Mouse (Mus musculus) adrenal gland, postnatal 4 days (tissue): ENCODE measurements around the gene Btbd9. TPM values are rescaled to one million over a fixed set of nuclear protein-coding genes. Genes with fewer than 3 reads are reported as not detected.

Experiments
- DNase-seq, 2 experiments: peaks; one replicate each; pipeline ENCODE4 v3.0.0; 2021 to 2022; ENCODE audit warnings: low spot score in 2 of 2, mixed read lengths in 2 of 2
- total RNA-seq, 2 experiments: library from RNA; stranded (reverse); gene quantifications; 2 replicates each; pipeline ENCODE4 v1.2.3; 2021

The Btbd9 gene
- total RNA-seq, 2 experiments from 2014 or later: 40.4 to 41.5 TPM

GRCm38 (mm10) chr17:30296069-30296468 is 280.2 kb downstream of the Btbd9 start:
- no peak for DNase-seq

DNA sequence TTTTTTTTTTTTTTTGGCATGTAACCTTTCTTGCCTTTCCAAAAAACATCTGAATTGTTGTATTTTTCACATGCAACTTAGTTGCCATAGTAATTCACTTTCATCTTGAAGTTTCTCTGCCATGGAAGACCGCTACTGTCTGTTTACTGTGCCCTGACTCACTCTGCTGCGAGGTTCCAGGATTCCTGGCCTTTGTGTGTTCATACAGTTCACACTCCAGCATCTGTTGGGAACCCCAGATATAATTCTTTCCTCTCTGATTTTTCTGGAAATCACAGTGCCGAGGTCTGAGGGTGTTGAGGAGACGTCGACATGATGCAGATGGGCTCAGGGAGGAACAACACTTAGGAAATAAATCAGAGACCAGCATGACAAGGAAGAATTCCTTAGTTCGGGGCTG is 283.6 kb downstream of the Btbd9 start:
- DNase-seq: no peak

GRCm38 (mm10) chr17:30285641-30286040 is 290.6 kb downstream of the Btbd9 start:
- DNase-seq: no peak

DNA sequence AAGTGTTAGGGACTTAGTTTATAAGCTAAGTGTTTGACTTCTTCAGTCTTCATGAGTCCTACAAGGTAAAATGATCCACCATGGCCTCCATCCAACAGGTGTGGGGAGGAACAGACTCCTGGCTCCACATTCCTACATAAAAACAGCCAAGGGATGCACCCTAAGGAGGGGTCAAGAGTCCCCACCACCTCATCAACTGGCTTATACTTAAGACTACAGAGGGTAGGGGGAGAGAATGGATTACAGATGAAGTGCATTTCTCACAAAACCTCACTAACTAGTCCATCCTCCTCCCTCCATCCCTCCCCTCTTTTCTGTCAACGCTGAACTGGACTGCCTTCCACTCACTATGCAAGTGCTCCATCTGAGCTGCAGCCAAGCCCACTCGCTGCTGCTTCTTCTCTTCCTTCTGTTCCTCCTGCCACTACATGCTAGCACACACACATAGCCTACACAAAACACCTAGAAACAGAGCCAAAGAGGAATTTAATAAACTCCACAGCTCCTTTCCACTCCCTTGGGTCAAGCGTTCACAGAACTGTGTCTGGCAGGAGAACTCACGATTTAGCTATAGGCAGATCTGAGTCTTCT is 292.7 kb downstream of the Btbd9 start:
- DNase-seq: no peak

DNA sequence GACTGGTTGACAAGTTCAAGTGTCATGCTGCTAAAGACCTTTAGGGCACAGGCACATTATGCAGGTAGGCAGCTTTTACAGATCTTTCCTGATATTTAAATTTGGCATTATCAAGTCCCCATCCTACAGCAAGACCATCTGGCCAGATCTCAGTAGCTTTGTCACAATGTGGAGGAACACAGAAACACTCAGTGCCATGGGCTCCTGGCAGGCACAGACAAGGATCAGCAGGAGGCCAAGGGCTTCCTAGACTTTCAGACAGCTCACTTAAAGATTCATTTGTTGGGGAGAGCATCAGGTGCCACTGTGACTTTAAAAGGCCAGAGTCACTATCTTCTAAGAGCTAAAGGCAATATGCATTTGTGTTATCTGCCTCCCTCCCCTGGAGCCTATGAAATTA is 293.3 kb downstream of the Btbd9 start:
- DNase-seq: no peak

DNA sequence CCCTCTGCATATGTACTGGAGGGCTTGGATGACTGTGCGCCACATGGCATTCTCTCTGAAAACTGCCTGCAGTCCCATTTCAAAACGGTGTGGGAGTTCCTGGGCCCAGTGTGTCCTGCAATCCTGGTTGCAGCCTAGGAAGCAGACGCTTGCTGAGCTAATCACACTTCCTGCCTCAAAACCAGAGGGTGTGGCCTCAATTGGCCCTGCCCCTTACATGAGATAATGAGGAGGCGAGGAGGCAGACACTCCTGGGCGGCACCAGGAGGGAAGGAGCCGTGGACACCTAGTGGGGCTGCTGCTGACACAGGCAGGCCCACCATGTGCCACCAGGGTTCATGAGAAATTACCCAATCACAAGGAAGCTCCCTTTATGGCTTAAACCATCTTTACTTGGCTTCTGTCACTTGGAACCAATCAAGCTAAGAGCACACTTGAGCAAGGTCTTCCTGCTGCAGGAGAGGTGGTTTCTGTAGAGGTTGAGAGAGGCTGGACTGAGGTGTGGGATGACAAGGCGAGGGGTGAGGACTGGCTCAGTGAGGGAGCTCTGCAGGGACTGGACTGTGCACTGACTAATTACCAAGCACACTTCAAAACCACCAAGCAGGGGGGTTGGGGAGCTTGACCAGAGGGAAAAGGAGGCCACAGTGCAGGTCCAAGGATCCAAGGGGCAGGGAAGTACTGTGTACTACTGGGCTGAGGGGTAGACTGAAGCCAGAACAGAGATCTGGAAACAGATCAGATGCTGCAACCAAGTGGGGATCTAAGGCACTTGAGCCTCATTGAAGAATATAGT is 295.8 kb downstream of the Btbd9 start:
- no peak for DNase-seq

GRCm38 (mm10) chr17:30279684-30280083 is 296.6 kb downstream of the Btbd9 start:
- no peak for DNase-seq

- DNase-seq: no peak
Observed at GRCm38 (mm10) chr17:30278596-30279378, 297.5 kb downstream of the Btbd9 start.

DNA sequence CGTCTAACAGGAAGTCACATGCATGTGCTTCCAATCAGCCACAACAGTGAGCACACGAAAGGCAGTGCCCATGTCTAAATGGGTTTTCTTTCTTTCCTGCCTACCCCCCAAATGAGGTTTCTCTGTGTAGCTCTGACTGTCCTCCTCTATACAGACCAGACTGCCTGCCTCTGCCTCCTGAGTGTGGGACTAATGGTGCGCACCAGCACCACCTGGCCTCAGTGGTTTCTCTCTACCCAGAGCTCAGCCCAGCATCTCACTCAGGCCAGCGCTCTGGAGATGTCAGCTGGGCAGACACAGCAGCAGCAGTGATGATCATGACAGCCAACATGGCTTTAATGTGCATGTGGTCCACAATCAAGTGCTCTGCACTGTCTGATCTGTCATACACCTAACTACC is 299.8 kb downstream of the Btbd9 start:
- DNase-seq: no peak

- no peak for DNase-seq
Observed at GRCm38 (mm10) chr17:30272769-30273168, 303.5 kb downstream of the Btbd9 start.

GRCm38 (mm10) chr17:30269136-30270063 is 306.9 kb downstream of the Btbd9 start:
- DNase-seq: no peak

GRCm38 (mm10) chr17:30268456-30268855 is 307.8 kb downstream of the Btbd9 start:
- no peak for DNase-seq

DNA sequence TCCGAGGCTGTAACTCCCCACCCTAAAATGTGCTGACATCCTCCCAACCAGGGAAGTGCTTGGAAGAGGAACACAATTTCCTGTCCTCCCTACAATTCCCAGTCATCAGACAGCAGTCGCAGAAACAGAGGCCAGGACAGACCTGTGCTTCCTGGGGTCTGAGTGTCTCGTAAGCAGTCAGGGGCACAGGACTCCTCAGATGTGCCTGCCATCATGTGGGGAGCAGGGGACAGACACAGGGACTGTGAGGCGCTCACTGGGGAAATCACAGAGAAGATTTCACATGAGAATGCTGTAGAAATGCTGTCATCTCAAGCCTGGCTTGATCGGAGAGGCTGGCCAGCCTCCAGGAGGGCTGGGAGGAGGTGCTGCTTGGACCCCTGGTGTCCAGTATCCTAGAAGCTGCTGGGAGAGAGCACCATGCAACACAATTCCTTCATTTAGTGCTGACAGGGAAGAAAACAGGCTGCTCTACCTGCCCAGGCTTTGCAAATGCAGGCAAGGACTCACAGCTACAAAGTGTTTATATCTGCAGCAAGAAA is 308.8 kb downstream of the Btbd9 start:
- no peak for DNase-seq

GRCm38 (mm10) chr17:30263535-30263934 is 312.8 kb downstream of the Btbd9 start:
- DNase-seq: no peak

- DNase-seq: no peak
Observed at GRCm38 (mm10) chr17:30262943-30263342, 313.3 kb downstream of the Btbd9 start.

- DNase-seq: no peak
Observed at GRCm38 (mm10) chr17:30262440-30262839, 313.8 kb downstream of the Btbd9 start.

- no peak for DNase-seq
Observed at GRCm38 (mm10) chr17:30261983-30262340, 314.3 kb downstream of the Btbd9 start.

DNA sequence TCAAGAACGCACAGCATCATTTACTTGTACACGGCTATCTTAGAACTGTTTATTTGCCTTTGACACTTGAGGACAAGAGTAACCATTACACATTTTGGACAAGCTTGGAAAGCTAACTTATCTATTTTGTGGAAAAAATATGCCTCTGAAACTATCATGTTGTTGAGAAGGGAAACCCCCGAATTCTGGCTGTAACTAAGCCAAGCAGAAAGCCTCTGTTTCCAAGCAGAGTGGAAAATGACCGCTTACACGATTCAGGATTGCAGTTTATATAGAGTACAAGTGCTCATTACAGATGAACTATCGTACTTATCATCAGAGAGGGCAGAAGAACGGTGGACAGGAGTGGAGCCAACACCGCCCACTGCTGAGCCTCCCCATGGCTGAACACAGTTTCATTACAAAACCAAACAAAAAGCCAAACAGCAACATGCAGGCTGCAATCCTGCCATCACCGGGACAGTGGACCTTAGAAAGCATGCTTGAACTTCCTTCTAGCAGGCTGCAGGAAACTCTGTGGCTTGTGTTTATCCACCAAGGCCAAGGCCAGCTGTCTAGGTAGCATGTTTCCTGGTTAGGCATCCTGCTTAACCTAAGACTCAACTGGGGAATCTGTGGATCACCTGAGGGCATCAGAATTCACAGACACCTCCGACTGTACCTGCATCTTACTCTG is 314.8 kb downstream of the Btbd9 start:
- DNase-seq: no peak

GRCm38 (mm10) chr17:30260641-30261306 is 315.5 kb downstream of the Btbd9 start:
- DNase-seq: no peak

- no peak for DNase-seq
Observed at GRCm38 (mm10) chr17:30259938-30260337, 316.4 kb downstream of the Btbd9 start.
